Mouse (Mus musculus) CH12.LX (cell line): Measurements from ENCODE around the gene Ttll4.

Experiments used
- CTCF ChIP-seq, 2 experiments: IDR thresholded peaks in 1 of 2; conservative IDR thresholded peaks in 1 of 2; 2 replicates each; pipeline ENCODE4 v1.5.1; 2011 to 2012; ENCODE audit warnings: low read depth in 2 of 2, low read length in 2 of 2, improper control_type of control experiment in 1 of 2, inconsistent platforms in 1 of 2, mild to moderate bottlenecking in 1 of 2, moderate library complexity in 1 of 2
- E2F4 ChIP-seq: IDR thresholded peaks from 2 replicates; pipeline ENCODE4 v1.6.1; 2011; ENCODE audit warnings: low read depth, low read length, improper control_type of control experiment; ENCODE audit not compliant: insufficient replicate concordance
- ELF1 ChIP-seq: IDR thresholded peaks from 2 replicates; pipeline ENCODE4 v1.6.1; 2014; ENCODE audit warnings: low read depth, mild to moderate bottlenecking, inconsistent platforms, low read length, improper control_type of control experiment
- HCFC1 ChIP-seq: IDR thresholded peaks from 2 replicates; pipeline ENCODE4 v1.6.1; 2012; ENCODE audit warnings: low read depth, mild to moderate bottlenecking, inconsistent platforms, low read length, improper control_type of control experiment
- JUND ChIP-seq: conservative IDR thresholded peaks from 2 replicates; pipeline ENCODE4 v1.6.1; 2011; ENCODE audit warnings: low read depth, low read length, improper control_type of control experiment
- MAFK ChIP-seq: IDR thresholded peaks from 2 replicates; pipeline ENCODE4 v1.6.1; 2011; ENCODE audit warnings: low read length, improper control_type of control experiment; ENCODE audit not compliant: insufficient replicate concordance
- POLR2A ChIP-seq: IDR thresholded peaks from 2 replicates; pipeline ENCODE4 v1.6.1; 2011; ENCODE audit warnings: low read depth, mild to moderate bottlenecking, improper control_type of control experiment, low read length
- RCOR1 ChIP-seq: conservative IDR thresholded peaks from 2 replicates; pipeline ENCODE4 v1.6.1; 2012; ENCODE audit warnings: low read depth, mild to moderate bottlenecking, inconsistent platforms, low read length, improper control_type of control experiment
- SMC3 ChIP-seq: IDR thresholded peaks from 2 replicates; pipeline ENCODE4 v1.6.1; 2011; ENCODE audit warnings: low read depth, low read length, improper control_type of control experiment
- TCF12 ChIP-seq: IDR thresholded peaks from 2 replicates; pipeline ENCODE4 v1.6.1; 2014; ENCODE audit warnings: low read depth, mild to moderate bottlenecking, inconsistent platforms, low read length, improper control_type of control experiment
- USF1 ChIP-seq: IDR thresholded peaks from 2 replicates; pipeline ENCODE4 v1.6.1; 2014; ENCODE audit warnings: low read depth, mild to moderate bottlenecking, inconsistent platforms, low read length, improper control_type of control experiment
- ZC3H11A ChIP-seq: IDR thresholded peaks from 2 replicates; pipeline ENCODE4 v1.6.1; 2012; ENCODE audit warnings: low read depth, mild to moderate bottlenecking, inconsistent platforms, low read length, improper control_type of control experiment
- ZNF384 ChIP-seq: IDR thresholded peaks from 2 replicates; pipeline ENCODE4 v1.6.1; 2012; ENCODE audit warnings: low read depth, low read length, improper control_type of control experiment, inconsistent platforms

DNA sequence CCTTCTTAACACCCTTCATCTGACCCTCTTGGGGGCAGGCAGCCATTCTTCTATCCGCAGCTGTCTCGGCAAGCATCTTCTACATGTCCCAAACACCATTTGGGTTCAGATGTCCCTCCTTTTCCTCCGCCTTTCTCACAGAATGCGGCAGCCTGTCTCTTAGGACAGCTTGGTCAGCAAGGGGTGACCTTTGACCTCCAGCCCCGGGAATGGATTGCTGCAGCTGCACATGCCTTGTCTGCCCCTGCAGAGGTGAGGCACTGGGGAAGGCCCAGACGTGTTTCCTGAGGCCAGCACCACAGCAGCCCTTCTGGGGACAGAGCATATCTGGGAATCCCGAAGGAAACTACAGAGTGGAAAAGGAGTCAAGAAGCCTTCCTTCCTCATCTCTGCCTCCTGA is 33.5 kb upstream of the Ttll4 start:
- TF ChIP-seq CTCF (conservative IDR thresholded peaks at IDR 0.05 in 1 of 2, IDR thresholded peaks at IDR 0.05 in 1 of 2; ENCODE audit: low read depth in 2 of 2, low read length in 2 of 2) (no peak), HCFC1 (no peak), JUND (no peak), POLR2A (no peak), ZNF384 (no peak), ELF1 (no peak), RCOR1 (no peak), SMC3 (no peak), ZC3H11A (no peak), MAFK (no peak), USF1 (no peak), TCF12 (no peak), E2F4 (no peak)
